Mouse (Mus musculus): ENCODE results near the gene Fbxo34. TPM values are rescaled to one million over a fixed set of nuclear protein-coding genes. Genes with fewer than 3 reads are reported as not detected.

The Fbxo34 gene
- total and polyA plus RNA-seq, 2 experiments from 2014 or later = 20.0 to 33.8 TPM

- WGBS = 88% methylated on average over 3 of the region's 3 CpGs
- no peaks in the 10 kb centered on the region for H3K36me3 ChIP-seq (ENCODE audit: insufficient read depth)
- H3K4me3 ChIP-seq (ENCODE audit: low read depth, low read length) = no peak overlapping the region
- H3K9ac ChIP-seq = no peak overlapping the region
- no peak for DNase-seq
- no peaks in the 10 kb centered on the region for H3K9me3 ChIP-seq (ENCODE audit: low read length)
- TF ChIP-seq CTCF (IDR thresholded peaks at IDR 0.05; ENCODE audit: low read depth) = no peak
- H3K4me2 ChIP-seq (ENCODE audit: low read depth) = no peak overlapping the region
- ATAC-seq = no peak
- H3K4me1 ChIP-seq (ENCODE audit: insufficient read depth) = no peaks in the 10 kb centered on the region
- H3K27me3 ChIP-seq (ENCODE audit: insufficient read depth, low read length) = no peaks in the 10 kb centered on the region
- H3K27ac ChIP-seq (ENCODE audit: low read depth, low read length) = no peak overlapping the region
These were observed 53.8 kb downstream of the Fbxo34 start for GRCm38 (mm10) chr14:47504036-47504435.

GRCm38 (mm10) chr14:47506676-47507075 is 56.5 kb downstream of the Fbxo34 start:
- WGBS = 93% methylated on average over 5 of the region's 5 CpGs
- no peak for ATAC-seq
- Histone ChIP-seq H3K9me3 (ENCODE audit: low read length) (no peaks in the 10 kb centered on the region), H3K4me1 (ENCODE audit: insufficient read depth) (no peaks in the 10 kb centered on the region), H3K4me2 (ENCODE audit: low read depth) (no peak overlapping the region), H3K4me3 (ENCODE audit: low read depth, low read length) (no peak overlapping the region), H3K27me3 (ENCODE audit: insufficient read depth, low read length) (no peaks in the 10 kb centered on the region), H3K36me3 (ENCODE audit: insufficient read depth) (no peaks in the 10 kb centered on the region), H3K27ac (ENCODE audit: low read depth, low read length) (no peak overlapping the region), H3K9ac (no peak overlapping the region)
- TF ChIP-seq CTCF (IDR thresholded peaks at IDR 0.05; ENCODE audit: low read depth) = no peak
- DNase-seq = no peak

- TF ChIP-seq CTCF (IDR thresholded peaks at IDR 0.05; ENCODE audit: low read depth) = no peak
- H3K27ac ChIP-seq (ENCODE audit: low read depth, low read length) = no peak overlapping the region
- no peaks in the 10 kb centered on the region for H3K36me3 ChIP-seq (ENCODE audit: insufficient read depth)
- H3K9me3 ChIP-seq (ENCODE audit: low read length) = no peaks in the 10 kb centered on the region
- no peaks in the 10 kb centered on the region for H3K27me3 ChIP-seq (ENCODE audit: insufficient read depth, low read length)
- ATAC-seq (no peak), DNase-seq (peak; percentile 28)
- no peak overlapping the region for H3K4me3 ChIP-seq (ENCODE audit: low read depth, low read length)
- H3K4me2 ChIP-seq (ENCODE audit: low read depth) = no peak overlapping the region
- no peaks in the 10 kb centered on the region for H3K4me1 ChIP-seq (ENCODE audit: insufficient read depth)
- H3K9ac ChIP-seq = no peak overlapping the region
These were observed 57.8 kb downstream of the Fbxo34 start for GRCm38 (mm10) chr14:47508035-47508434.

- Histone ChIP-seq H3K9me3 (ENCODE audit: low read length) (no peaks in the 10 kb centered on the region), H3K27ac (ENCODE audit: low read depth, low read length) (no peak overlapping the region), H3K36me3 (ENCODE audit: insufficient read depth) (no peaks in the 10 kb centered on the region), H3K4me1 (ENCODE audit: insufficient read depth) (no peaks in the 10 kb centered on the region), H3K27me3 (ENCODE audit: insufficient read depth, low read length) (no peaks in the 10 kb centered on the region), H3K4me2 (ENCODE audit: low read depth) (no peak overlapping the region), H3K9ac (no peak overlapping the region), H3K4me3 (ENCODE audit: low read depth, low read length) (no peak overlapping the region)
- TF ChIP-seq CTCF (IDR thresholded peaks at IDR 0.05; ENCODE audit: low read depth) = no peak
- ATAC-seq = no peak
- WGBS = 93% methylated on average over 4 of the region's 4 CpGs
- no peak for DNase-seq
These were observed 60.0 kb downstream of the Fbxo34 start for GRCm38 (mm10) chr14:47510244-47510643.

- no peak for DNase-seq
These were observed 63.4 kb downstream of the Fbxo34 start for GRCm38 (mm10) chr14:47513606-47514005.

GRCm38 (mm10) chr14:47514816-47515453 is 64.7 kb downstream of the Fbxo34 start:
- H3K4me3 ChIP-seq (ENCODE audit: low read depth, low read length) = no peak overlapping the region
- no peaks in the 10 kb centered on the region for H3K36me3 ChIP-seq (ENCODE audit: insufficient read depth)

More at GRCm38 (mm10) chr14:47513606-47514005, 63.4 kb downstream of the Fbxo34 start:
- H3K27me3 ChIP-seq (ENCODE audit: insufficient read depth, low read length) = no peaks in the 10 kb centered on the region
- ATAC-seq = no peak
- no peak overlapping the region for H3K4me2 ChIP-seq (ENCODE audit: low read depth)
- H3K9me3 ChIP-seq (ENCODE audit: low read length) = no peaks in the 10 kb centered on the region
- no peaks in the 10 kb centered on the region for H3K36me3 ChIP-seq (ENCODE audit: insufficient read depth)
- no peak overlapping the region for H3K9ac ChIP-seq
- no peak for TF ChIP-seq CTCF (IDR thresholded peaks at IDR 0.05; ENCODE audit: low read depth)
- no peak overlapping the region for H3K27ac ChIP-seq (ENCODE audit: low read depth, low read length)
- no peaks in the 10 kb centered on the region for H3K4me1 ChIP-seq (ENCODE audit: insufficient read depth)
- 96% methylated on average over 3 of the region's 3 CpGs for WGBS
- H3K4me3 ChIP-seq (ENCODE audit: low read depth, low read length) = no peak overlapping the region

GRCm38 (mm10) chr14:47515636-47516035 is 65.4 kb downstream of the Fbxo34 start:
- Histone ChIP-seq H3K36me3 (ENCODE audit: insufficient read depth) (no peaks in the 10 kb centered on the region), H3K9ac (no peak overlapping the region), H3K27ac (ENCODE audit: low read depth, low read length) (no peak overlapping the region), H3K9me3 (ENCODE audit: low read length) (no peaks in the 10 kb centered on the region), H3K4me3 (ENCODE audit: low read depth, low read length) (no peak overlapping the region), H3K4me2 (ENCODE audit: low read depth) (no peak overlapping the region), H3K4me1 (ENCODE audit: insufficient read depth) (no peaks in the 10 kb centered on the region), H3K27me3 (ENCODE audit: insufficient read depth, low read length) (no peaks in the 10 kb centered on the region)
- DNase-seq = no peak
- TF ChIP-seq CTCF (IDR thresholded peaks at IDR 0.05; ENCODE audit: low read depth) = peak; percentile 35
- 93% methylated on average over 8 of the region's 8 CpGs for WGBS
- no peak for ATAC-seq

More at GRCm38 (mm10) chr14:47514816-47515453, 64.7 kb downstream of the Fbxo34 start:
- TF ChIP-seq CTCF (IDR thresholded peaks at IDR 0.05; ENCODE audit: low read depth) = no peak
- H3K9me3 ChIP-seq (ENCODE audit: low read length) = no peaks in the 10 kb centered on the region
- no peaks in the 10 kb centered on the region for H3K27me3 ChIP-seq (ENCODE audit: insufficient read depth, low read length)
- H3K4me1 ChIP-seq (ENCODE audit: insufficient read depth) = no peaks in the 10 kb centered on the region
- ATAC-seq = no peak
- no peak overlapping the region for H3K4me2 ChIP-seq (ENCODE audit: low read depth)
- 64% methylated on average over 7 of the region's 7 CpGs for WGBS
- no peak for DNase-seq
- H3K9ac ChIP-seq = no peak overlapping the region
- H3K27ac ChIP-seq (ENCODE audit: low read depth, low read length) = no peak overlapping the region

All from forebrain, postnatal 0 days (tissue).